Mouse (Mus musculus) intestine, embryonic 16.5 days (tissue): ENCODE results near the gene Cyth3. TPM values are rescaled to one million over a fixed set of nuclear protein-coding genes. Genes with fewer than 3 reads are reported as not detected.

Experiments used
- ATAC-seq: fragments of 200-750 bp; cut with Nextera tagmentation; 2 replicates; pipeline ENCODE4 v1.8.0; 2017; ENCODE audit warnings: moderate TSS enrichment, moderate library complexity
- H3K27ac ChIP-seq: fragments of 300-500 bp; sonication (generic); 2 replicates; pipeline ENCODE4 v1.5.1; 2014; ENCODE audit warnings: mild to moderate bottlenecking, low read length
- H3K27me3 ChIP-seq: fragments of 300-500 bp; sonication (generic); replicated peaks from 2 replicates; pipeline ENCODE4 v1.6.1; 2014; ENCODE audit warnings: low read length, control low read depth, mixed read lengths; ENCODE audit not compliant: control insufficient read depth, insufficient read depth
- H3K36me3 ChIP-seq: fragments of 300-500 bp; sonication (generic); 2 replicates; pipeline ENCODE4 v1.6.1; 2014; ENCODE audit warnings: low read length, control low read depth; ENCODE audit not compliant: control insufficient read depth, insufficient read depth
- H3K4me1 ChIP-seq: fragments of 300-500 bp; sonication (generic); 2 replicates; pipeline ENCODE4 v1.6.1; 2014; ENCODE audit warnings: low read length, control low read depth, mixed read lengths; ENCODE audit not compliant: control insufficient read depth, insufficient read depth
- H3K4me2 ChIP-seq: fragments of 300-500 bp; sonication (generic); 2 replicates; pipeline ENCODE4 v1.6.1; 2014; ENCODE audit warnings: low read depth, low read length, control low read depth
- H3K4me3 ChIP-seq: fragments of 300-500 bp; sonication (generic); 2 replicates; pipeline ENCODE4 v1.5.1; 2014; ENCODE audit warnings: mild to moderate bottlenecking, low read length
- H3K9ac ChIP-seq: fragments of 300-500 bp; sonication (generic); 2 replicates; pipeline ENCODE4 v1.6.1; 2014; ENCODE audit warnings: low read depth, low read length
- H3K9me3 ChIP-seq: fragments of 300-500 bp; sonication (generic); 2 replicates; pipeline ENCODE4 v1.6.1; 2016; ENCODE audit warnings: low read length, control low read depth; ENCODE audit not compliant: control insufficient read depth
- WGBS: fragments of 180-500 bp; shearing (Covaris S2); extraction: QIAGEN DNeasy Blood & Tissue Kit; methylation state at CpG from one replicate; pipeline ENCODE4 v1.1.7; 2014; 5-methylcytosine and 5-hydroxymethylcytosine counted together
- polyA plus RNA-seq: library from polyadenylated mRNA; unstranded; fragments of >200 nt; fragmentation: Nextera tagmentation; extraction: Ambion mirVana; gene quantifications from 2 replicates; pipeline ENCODE4 v1.2.1, GENCODE M21; 2015

Gene Cyth3
- polyA plus RNA-seq, 1 experiment from 2014 or later: 42.5 TPM

- peaks cover 18% of the 10 kb centered on the region for H3K4me1 ChIP-seq
- no peaks in the 10 kb centered on the region for H3K9me3 ChIP-seq
Observed at GRCm38 (mm10) chr5:143638516-143639270, 16.4 kb downstream of the Cyth3 start.

GRCm38 (mm10) chr5:143639329-143639728, 17.1 kb downstream of the Cyth3 start:
- Histone ChIP-seq H3K27ac (no peak overlapping the region), H3K9ac (no peak overlapping the region), H3K9me3 (no peaks in the 10 kb centered on the region), H3K4me3 (no peak overlapping the region), H3K27me3 (no peaks in the 10 kb centered on the region), H3K4me1 (peaks cover 15% of the 10 kb centered on the region), H3K36me3 (no peaks in the 10 kb centered on the region), H3K4me2 (no peak overlapping the region)
- 90% methylated on average over 4 of the region's 4 CpGs for WGBS
- ATAC-seq: no peak

More at GRCm38 (mm10) chr5:143638516-143639270, 16.4 kb downstream of the Cyth3 start:
- no peak overlapping the region for H3K4me3 ChIP-seq
- H3K27ac ChIP-seq: no peak overlapping the region
- no peak overlapping the region for H3K4me2 ChIP-seq
- no peak for ATAC-seq
- WGBS: 56% methylated on average over 7 of the region's 7 CpGs
- H3K36me3 ChIP-seq: no peaks in the 10 kb centered on the region
- H3K27me3 ChIP-seq: no peaks in the 10 kb centered on the region
- no peak overlapping the region for H3K9ac ChIP-seq

GRCm38 (mm10) chr5:143639810-143640209, 17.6 kb downstream of the Cyth3 start:
- Histone ChIP-seq H3K36me3 (no peaks in the 10 kb centered on the region), H3K4me2 (no peak overlapping the region), H3K4me1 (peaks cover 11% of the 10 kb centered on the region), H3K9me3 (no peaks in the 10 kb centered on the region), H3K9ac (no peak overlapping the region), H3K27ac (no peak overlapping the region), H3K27me3 (no peaks in the 10 kb centered on the region), H3K4me3 (no peak overlapping the region)
- 87% methylated on average over 7 of the region's 7 CpGs for WGBS
- ATAC-seq: no peak

- Histone ChIP-seq H3K9me3 (no peaks in the 10 kb centered on the region), H3K36me3 (no peaks in the 10 kb centered on the region), H3K4me1 (peaks cover 3% of the 10 kb centered on the region), H3K4me3 (no peak overlapping the region), H3K4me2 (no peak overlapping the region), H3K27ac (no peak overlapping the region), H3K9ac (no peak overlapping the region), H3K27me3 (no peaks in the 10 kb centered on the region)
- ATAC-seq: no peak
- WGBS: 83% methylated on average over 3 of the region's 3 CpGs
Observed at GRCm38 (mm10) chr5:143641503-143641902, 19.3 kb downstream of the Cyth3 start.

- no peak overlapping the region for H3K27ac ChIP-seq
- H3K9ac ChIP-seq: no peak overlapping the region
- H3K36me3 ChIP-seq: no peaks in the 10 kb centered on the region
- 54% methylated on average over 4 of the region's 4 CpGs for WGBS
- H3K4me1 ChIP-seq: peaks cover 3% of the 10 kb centered on the region
- ATAC-seq: no peak
- H3K27me3 ChIP-seq: no peaks in the 10 kb centered on the region
- H3K4me3 ChIP-seq: no peak overlapping the region
- H3K9me3 ChIP-seq: no peaks in the 10 kb centered on the region
- H3K4me2 ChIP-seq: no peak overlapping the region
Observed at GRCm38 (mm10) chr5:143642262-143642831, 20.1 kb downstream of the Cyth3 start.

GRCm38 (mm10) chr5:143645976-143646375, 23.7 kb downstream of the Cyth3 start:
- no peak overlapping the region for H3K4me3 ChIP-seq
- H3K36me3 ChIP-seq: no peaks in the 10 kb centered on the region
- H3K9ac ChIP-seq: no peak overlapping the region
- WGBS: 80% methylated on average over 5 of the region's 5 CpGs
- no peaks in the 10 kb centered on the region for H3K27me3 ChIP-seq
- H3K4me1 ChIP-seq: peaks cover 3% of the 10 kb centered on the region
- no peak overlapping the region for H3K4me2 ChIP-seq
- no peak for ATAC-seq
- H3K9me3 ChIP-seq: no peaks in the 10 kb centered on the region
- H3K27ac ChIP-seq: no peak overlapping the region

GRCm38 (mm10) chr5:143647412-143647811, 25.2 kb downstream of the Cyth3 start:
- Histone ChIP-seq H3K9me3 (no peaks in the 10 kb centered on the region), H3K27me3 (no peaks in the 10 kb centered on the region), H3K36me3 (no peaks in the 10 kb centered on the region), H3K9ac (no peak overlapping the region), H3K27ac (no peak overlapping the region), H3K4me2 (no peak overlapping the region), H3K4me1 (peaks cover 3% of the 10 kb centered on the region), H3K4me3 (no peak overlapping the region)
- 96% methylated on average over 2 of the region's 2 CpGs for WGBS
- ATAC-seq: no peak

- H3K4me2 ChIP-seq: no peak overlapping the region
- H3K9me3 ChIP-seq: no peaks in the 10 kb centered on the region
- no peaks in the 10 kb centered on the region for H3K36me3 ChIP-seq
- no peaks in the 10 kb centered on the region for H3K27me3 ChIP-seq
- ATAC-seq: no peak
- WGBS: 65% methylated on average over 2 of the region's 2 CpGs
- H3K9ac ChIP-seq: no peak overlapping the region
- H3K27ac ChIP-seq: no peak overlapping the region
- H3K4me3 ChIP-seq: no peak overlapping the region
- peaks cover 3% of the 10 kb centered on the region for H3K4me1 ChIP-seq
Observed at GRCm38 (mm10) chr5:143648058-143648457, 25.8 kb downstream of the Cyth3 start.

- Histone ChIP-seq H3K4me3 (no peak overlapping the region), H3K4me1 (peaks cover 2% of the 10 kb centered on the region), H3K4me2 (no peak overlapping the region), H3K27ac (no peak overlapping the region), H3K36me3 (no peaks in the 10 kb centered on the region), H3K27me3 (no peaks in the 10 kb centered on the region), H3K9ac (no peak overlapping the region), H3K9me3 (no peaks in the 10 kb centered on the region)
- ATAC-seq: no peak
- WGBS: 86% methylated on average over 6 of the region's 6 CpGs
Observed at GRCm38 (mm10) chr5:143649168-143649567, 26.9 kb downstream of the Cyth3 start.
